Mouse (Mus musculus) ES-Bruce4 (cell line): Measurements from ENCODE around the gene Art3. TPM values are rescaled to one million over a fixed set of nuclear protein-coding genes. Genes with fewer than 3 reads are reported as not detected.

Experiments
- H3K27ac ChIP-seq: 2 replicates; pipeline ENCODE4 v1.5.1; 2012; ENCODE audit warnings: low read length, inconsistent platforms; ENCODE audit not compliant: insufficient read depth
- H3K27me3 ChIP-seq: 2 replicates; pipeline ENCODE4 v1.6.1; 2012; ENCODE audit warnings: mild to moderate bottlenecking, low read length, inconsistent platforms; ENCODE audit not compliant: control insufficient read depth, poor library complexity, insufficient read depth, severe bottlenecking
- H3K36me3 ChIP-seq: 2 replicates; pipeline ENCODE4 v1.6.1; 2012; ENCODE audit warnings: inconsistent platforms, mild to moderate bottlenecking, low read length, moderate library complexity; ENCODE audit not compliant: control insufficient read depth, poor library complexity, insufficient read depth, severe bottlenecking
- H3K4me1 ChIP-seq: one replicate; pipeline ENCODE4 v1.8.1; 2011; ENCODE audit warnings: low read length; ENCODE audit not compliant: control insufficient read depth, insufficient read depth
- H3K4me3 ChIP-seq: 2 replicates; pipeline ENCODE4 v1.5.1; 2011; ENCODE audit warnings: low read depth, mild to moderate bottlenecking, low read length
- H3K9ac ChIP-seq: 2 replicates; pipeline ENCODE4 v1.6.1; 2012; ENCODE audit warnings: low read depth, mild to moderate bottlenecking, inconsistent platforms; ENCODE audit not compliant: poor library complexity, severe bottlenecking
- H3K9me3 ChIP-seq: replicated peaks from 2 replicates; pipeline ENCODE4 v1.6.1; 2012; ENCODE audit warnings: mild to moderate bottlenecking, low read length, inconsistent platforms; ENCODE audit not compliant: control insufficient read depth, poor library complexity, insufficient read depth, severe bottlenecking
- CTCF ChIP-seq: IDR thresholded peaks from one replicate; pipeline ENCODE4 v1.8.1; 2011; ENCODE audit warnings: low read depth, low read length
- EP300 ChIP-seq: IDR thresholded peaks from 2 replicates; pipeline ENCODE4 v1.6.1; 2011; ENCODE audit warnings: low read depth, low read length; ENCODE audit not compliant: insufficient read depth
- POLR2A ChIP-seq: IDR thresholded peaks from one replicate; pipeline ENCODE4 v1.8.1; 2011; ENCODE audit warnings: low read length; ENCODE audit not compliant: insufficient read depth
- polyA plus RNA-seq: library from polyadenylated mRNA; stranded (reverse); fragments of >200 nt; gene quantifications from 2 replicates; pipeline ENCODE4 v1.2.4, GENCODE M21; 2011; ENCODE audit warnings: low read depth; ENCODE audit not compliant: missing spikeins, insufficient read depth, insufficient read length

Gene Art3
- polyA plus RNA-seq, 1 experiment = not detected

- peaks cover 35% of the 10 kb centered on the region for H3K36me3 ChIP-seq
- no peak overlapping the region for H3K27ac ChIP-seq
- H3K27me3 ChIP-seq = no peaks in the 10 kb centered on the region
- H3K4me1 ChIP-seq = no peaks in the 10 kb centered on the region
- H3K4me3 ChIP-seq = no peak overlapping the region
- TF ChIP-seq EP300 = no peak
- TF ChIP-seq CTCF = no peak
- no peak for TF ChIP-seq POLR2A
- no peaks in the 10 kb centered on the region for H3K9me3 ChIP-seq
- H3K9ac ChIP-seq = no peak overlapping the region
Observed at GRCm38 (mm10) chr5:92431611-92432010, 100.0 kb downstream of the Art3 start.

GRCm38 (mm10) chr5:92434070-92434469, 102.4 kb downstream of the Art3 start:
- H3K4me1 ChIP-seq = no peaks in the 10 kb centered on the region
- peak overlapping the region; percentile 68 for H3K4me3 ChIP-seq
- TF ChIP-seq CTCF (no peak), EP300 (no peak), POLR2A (no peak)
- no peak overlapping the region for H3K27ac ChIP-seq
- H3K27me3 ChIP-seq = no peaks in the 10 kb centered on the region
- H3K9ac ChIP-seq = peak overlapping the region; percentile 89
- peaks cover 14% of the 10 kb centered on the region for H3K36me3 ChIP-seq
- no peaks in the 10 kb centered on the region for H3K9me3 ChIP-seq

- no peaks in the 10 kb centered on the region for H3K27me3 ChIP-seq
- H3K27ac ChIP-seq = no peak overlapping the region
- peak overlapping the region; percentile 89 for H3K9ac ChIP-seq
- no peaks in the 10 kb centered on the region for H3K9me3 ChIP-seq
- peaks cover 10% of the 10 kb centered on the region for H3K36me3 ChIP-seq
- H3K4me3 ChIP-seq = peak overlapping the region; percentile 68
- H3K4me1 ChIP-seq = no peaks in the 10 kb centered on the region
- TF ChIP-seq POLR2A (no peak), EP300 (no peak), CTCF (no peak)
Observed at GRCm38 (mm10) chr5:92434571-92434985, 103.0 kb downstream of the Art3 start.

- Histone ChIP-seq H3K9ac (peak within 1 kb of the TSS; percentile 89), H3K27ac (no peak within 1 kb of the TSS), H3K4me1 (no peaks in the 10 kb centered on the region), H3K9me3 (no peaks in the 10 kb centered on the region), H3K4me3 (peak within 1 kb of the TSS; percentile 84), H3K27me3 (no peaks in the 10 kb centered on the region), H3K36me3 (peaks cover 8% of the 10 kb centered on the region)
- peak; percentile 62 for TF ChIP-seq POLR2A
- TF ChIP-seq CTCF = no peak
- TF ChIP-seq EP300 = peak; percentile 79; the same call in 1 of the 2 replicates
Observed at GRCm38 (mm10) chr5:92435025-92435584, 103.5 kb downstream of the Art3 start, which contains the start of gene Nup54. Gene Nup54, minus strand, starts transcription at chr5:92435219.

- no peak overlapping the region for H3K4me3 ChIP-seq
- H3K9me3 ChIP-seq = no peaks in the 10 kb centered on the region
- no peak overlapping the region for H3K27ac ChIP-seq
- no peaks in the 10 kb centered on the region for H3K27me3 ChIP-seq
- H3K4me1 ChIP-seq = no peaks in the 10 kb centered on the region
- H3K36me3 ChIP-seq = no peaks in the 10 kb centered on the region
- no peak for TF ChIP-seq POLR2A
- TF ChIP-seq EP300 = no peak
- no peak overlapping the region for H3K9ac ChIP-seq
Observed at GRCm38 (mm10) chr5:92438540-92438939, 106.9 kb downstream of the Art3 start.

- Histone ChIP-seq H3K27me3 (no peaks in the 10 kb centered on the region), H3K4me3 (no peak overlapping the region), H3K36me3 (peaks cover 9% of the 10 kb centered on the region; the same call in 1 of the 2 replicates), H3K4me1 (no peaks in the 10 kb centered on the region), H3K9ac (no peak overlapping the region), H3K27ac (no peak overlapping the region), H3K9me3 (no peaks in the 10 kb centered on the region)
- TF ChIP-seq CTCF = no peak
- TF ChIP-seq POLR2A = no peak
- TF ChIP-seq EP300 = no peak
Observed at GRCm38 (mm10) chr5:92441494-92441893, 109.9 kb downstream of the Art3 start.
